Mouse (Mus musculus) liver, embryonic 14.5 days (tissue): ENCODE results near the gene B3gat3. TPM values are rescaled to one million over a fixed set of nuclear protein-coding genes. Genes with fewer than 3 reads are reported as not detected.
A peak's percentile ranks its signal among the peaks of the same experiment; 100 is the strongest.

Source experiments
- ATAC-seq: fragments of 200-750 bp; cut with Nextera tagmentation; 2 replicates; pipeline ENCODE4 v1.8.0; 2017; ENCODE audit warnings: moderate number of reproducible peaks, mild to moderate bottlenecking, moderate library complexity; ENCODE audit not compliant: insufficient read depth
- DNase-seq, 3 experiments: peaks; one replicate each; pipeline ENCODE4 v3.0.0-alpha.2; 2012 to 2013; ENCODE audit warnings: low read depth in 3 of 3, low spot score in 3 of 3
- H3K27ac ChIP-seq: fragments of 300-500 bp; sonication (generic); 2 replicates; pipeline ENCODE4 v1.5.1; 2014; ENCODE audit warnings: moderate library complexity, mild to moderate bottlenecking, control low read depth, inconsistent platforms
- H3K27me3 ChIP-seq: fragments of 300-500 bp; sonication (generic); 2 replicates; pipeline ENCODE4 v1.6.1; 2014; ENCODE audit warnings: mild to moderate bottlenecking, low read length, moderate library complexity; ENCODE audit not compliant: control insufficient read depth, insufficient read depth
- H3K36me3 ChIP-seq: fragments of 300-500 bp; sonication (generic); replicated peaks from 2 replicates; pipeline ENCODE4 v1.6.1; 2014; ENCODE audit warnings: low read depth; ENCODE audit not compliant: control insufficient read depth, insufficient read depth
- H3K4me1 ChIP-seq, 2 experiments: fragments of 200-500 bp in 1 of 2; fragments of 300-500 bp in 1 of 2; sonication (generic) in 1 of 2; replicated peaks; 2 replicates each; pipeline ENCODE4 v1.6.1; 2012 to 2014; ENCODE audit warnings: antibody characterized with exemption in 1 of 2, inconsistent platforms in 1 of 2, low read length in 1 of 2; ENCODE audit not compliant: control insufficient read depth in 2 of 2, insufficient read depth in 2 of 2
- H3K4me2 ChIP-seq: fragments of 300-500 bp; sonication (generic); 2 replicates; pipeline ENCODE4 v1.6.1; 2014; ENCODE audit warnings: low read depth, mild to moderate bottlenecking, control low read depth, moderate library complexity
- H3K4me3 ChIP-seq, 2 experiments: fragments of 200-500 bp in 1 of 2; fragments of 300-500 bp in 1 of 2; sonication (generic) in 1 of 2; 2 replicates each; pipeline ENCODE4 v1.5.1; 2012 to 2014; ENCODE audit warnings: low read depth in 2 of 2, low read length in 2 of 2, mild to moderate bottlenecking in 2 of 2, control low read depth in 1 of 2, inconsistent platforms in 1 of 2, moderate library complexity in 1 of 2; ENCODE audit not compliant: insufficient read depth in 1 of 2
- H3K9ac ChIP-seq: fragments of 300-500 bp; sonication (generic); replicated peaks from 2 replicates; pipeline ENCODE4 v1.6.1; 2014; ENCODE audit warnings: mild to moderate bottlenecking, control low read depth, moderate library complexity
- H3K9me3 ChIP-seq: fragments of 300-500 bp; sonication (generic); 2 replicates; pipeline ENCODE4 v1.6.1; 2016; ENCODE audit warnings: low read length, mixed read lengths; ENCODE audit not compliant: control insufficient read depth
- CTCF ChIP-seq: IDR thresholded peaks from 2 replicates; pipeline ENCODE4 v1.5.1; 2016; ENCODE audit warnings: antibody characterized with exemption, low read depth, control low read depth
- EP300 ChIP-seq: IDR thresholded peaks from 2 replicates; pipeline ENCODE4 v1.6.1; 2016; ENCODE audit warnings: antibody characterized with exemption, low read depth
- WGBS: fragments of 180-500 bp; shearing (Covaris S2); extraction: QIAGEN DNeasy Blood & Tissue Kit; methylation state at CpG from one replicate; pipeline ENCODE4 v1.1.7; 2014; ENCODE audit not compliant: insufficient replicate concordance; 5-methylcytosine and 5-hydroxymethylcytosine counted together
- polyA plus RNA-seq, 2 experiments: library from polyadenylated mRNA; depleted of rRNA in 1 of 2; stranded (reverse) in 1 of 2; unstranded in 1 of 2; fragments of >200 nt; fragmentation: Nextera tagmentation in 1 of 2; extraction: Ambion mirVana in 1 of 2; gene quantifications; 2 replicates each; pipeline versions ENCODE4 v1.2.1 to v1.2.3; 2012 to 2014

The B3gat3 gene
- polyA plus RNA-seq, 2 experiments: 15.8 to 26.6 TPM

DNA sequence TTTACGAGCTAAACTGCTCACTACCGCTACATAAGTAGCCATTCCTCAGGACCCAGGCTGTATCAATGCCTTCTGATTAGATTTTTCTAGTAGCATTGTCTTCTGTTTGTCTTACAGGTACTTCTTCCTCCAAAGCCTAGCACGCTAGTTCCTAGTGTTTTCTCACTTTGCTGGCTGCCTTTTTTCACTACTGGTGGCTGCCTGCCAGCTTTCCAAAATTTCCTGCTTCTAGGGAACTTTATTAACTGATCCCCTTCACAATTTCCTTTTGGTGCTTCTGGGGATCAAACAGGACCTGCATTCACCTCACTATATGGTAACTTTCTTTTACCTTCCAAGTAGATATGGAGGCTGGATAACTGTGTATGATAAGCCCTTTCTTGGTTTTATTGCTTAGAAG, 21.1 kb upstream of the B3gat3 start:
- peak overlapping the region; percentile 75 to 85 for H3K4me3 ChIP-seq
- peaks cover 8 to 20% of the 10 kb centered on the region in 2 experiments for H3K4me1 ChIP-seq
- H3K27ac ChIP-seq: no peak overlapping the region; the same call in 1 of the 2 replicates
- ATAC-seq: no peak
- 33% methylated on average over 3 of the region's 3 CpGs for WGBS
- DNase-seq: no peak
- no peak for TF ChIP-seq CTCF
- TF ChIP-seq EP300: no peak
- H3K9me3 ChIP-seq: no peaks in the 10 kb centered on the region
- H3K9ac ChIP-seq: peak overlapping the region; percentile 91
- peaks cover 30% of the 10 kb centered on the region for H3K36me3 ChIP-seq
- H3K27me3 ChIP-seq: no peaks in the 10 kb centered on the region
- H3K4me2 ChIP-seq: peak overlapping the region; percentile 76

GRCm38 (mm10) chr19:8903412-8903811, 16.8 kb upstream of the B3gat3 start:
- H3K9me3 ChIP-seq: no peaks in the 10 kb centered on the region
- H3K36me3 ChIP-seq: peaks cover 54% of the 10 kb centered on the region
- H3K27me3 ChIP-seq: no peaks in the 10 kb centered on the region
- no peak overlapping the region for H3K9ac ChIP-seq
- H3K4me2 ChIP-seq: no peak overlapping the region
- peaks cover 8 to 11% of the 10 kb centered on the region in 2 experiments for H3K4me1 ChIP-seq
- ATAC-seq: no peak
- 87% methylated on average over 5 of the region's 5 CpGs for WGBS
- no peak for DNase-seq
- no peak overlapping the region for H3K27ac ChIP-seq
- TF ChIP-seq CTCF (no peak), EP300 (no peak)
- H3K4me3 ChIP-seq: no peak overlapping the region

GRCm38 (mm10) chr19:8908531-8908930, 11.6 kb upstream of the B3gat3 start:
- peaks cover 94% of the 10 kb centered on the region for H3K36me3 ChIP-seq
- no peaks in the 10 kb centered on the region for H3K4me1 ChIP-seq
- H3K9me3 ChIP-seq: no peaks in the 10 kb centered on the region
- no peak overlapping the region for H3K9ac ChIP-seq
- H3K4me3 ChIP-seq: no peak overlapping the region
- no peak overlapping the region for H3K4me2 ChIP-seq
- WGBS: 72% methylated on average over 6 of the region's 6 CpGs
- ATAC-seq (no peak), DNase-seq (no peak)
- H3K27ac ChIP-seq: no peak overlapping the region
- TF ChIP-seq CTCF (no peak), EP300 (no peak)
- H3K27me3 ChIP-seq: no peaks in the 10 kb centered on the region

DNA sequence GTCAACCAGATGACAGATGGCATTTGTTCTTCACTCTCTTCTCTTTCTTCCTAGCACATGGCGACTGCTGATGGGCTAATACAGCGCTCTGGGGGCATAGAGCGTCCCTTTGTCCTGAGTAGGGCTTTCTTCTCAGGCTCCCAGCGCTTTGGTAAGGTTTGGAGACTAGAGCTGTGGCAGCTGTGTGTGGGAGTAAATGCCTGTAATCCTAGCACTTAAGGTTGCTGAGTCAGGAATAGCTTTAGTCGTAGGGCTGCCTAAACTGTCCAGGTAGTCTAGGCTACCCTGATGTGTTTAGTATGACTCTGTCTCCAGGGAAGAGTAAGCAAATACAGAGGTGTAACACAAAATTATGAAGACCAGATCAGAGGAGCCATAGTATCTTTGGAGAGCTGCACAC, 8.4 kb upstream of the B3gat3 start:
- H3K27me3 ChIP-seq: no peaks in the 10 kb centered on the region
- TF ChIP-seq EP300 (no peak), CTCF (no peak)
- H3K9me3 ChIP-seq: no peaks in the 10 kb centered on the region
- H3K4me3 ChIP-seq: no peak overlapping the region
- ATAC-seq: no peak
- DNase-seq: no peak
- no peak overlapping the region; the same call in 1 of the 2 replicates for H3K9ac ChIP-seq
- H3K4me2 ChIP-seq: no peak overlapping the region
- H3K36me3 ChIP-seq: peaks cover 98% of the 10 kb centered on the region
- H3K4me1 ChIP-seq: no peaks in the 10 kb centered on the region
- no peak overlapping the region for H3K27ac ChIP-seq
- WGBS: 88% methylated on average over 5 of the region's 5 CpGs

- Histone ChIP-seq H3K4me2 (no peak overlapping the region), H3K36me3 (peaks cover 74% of the 10 kb centered on the region), H3K9me3 (no peaks in the 10 kb centered on the region), H3K4me3 (no peak overlapping the region), H3K27ac (no peak overlapping the region), H3K4me1 (no peaks in the 10 kb centered on the region), H3K9ac (no peak overlapping the region), H3K27me3 (no peaks in the 10 kb centered on the region)
- DNase-seq (no peak), ATAC-seq (no peak)
- TF ChIP-seq CTCF (no peak), EP300 (no peak)
- WGBS: 86% methylated on average over 3 of the region's 3 CpGs
Observed at GRCm38 (mm10) chr19:8914212-8914611, 6.0 kb upstream of the B3gat3 start.
